Mouse (Mus musculus): ENCODE data around the gene Ntng1.

- no peak for TF ChIP-seq CTCF (IDR thresholded peaks at IDR 0.05; ENCODE audit: borderline replicate concordance, extremely low read depth, insufficient read depth, insufficient read length)
- TF ChIP-seq POLR2A (IDR thresholded peaks at IDR 0.05; ENCODE audit: borderline replicate concordance, extremely low read depth, insufficient read depth, insufficient read length, poor library complexity, severe bottlenecking), result no peak
Observed at GRCm38 (mm10) chr3:109879061-109879460, 264.8 kb downstream of the Ntng1 start.
